Mouse (Mus musculus) layer of hippocampus, adult 11-12 months (tissue): ENCODE data around the gene Ptpn1.

ENCODE experiments used
- DNase-seq: peaks from one replicate; pipeline ENCODE4 v3.0.0; 2022; ENCODE audit warnings: low spot score

Gene Ptpn1

GRCm38 (mm10) chr2:167972809-167973208 lies 41.0 kb downstream of the Ptpn1 start:
- no peak for DNase-seq

- no peak for DNase-seq
Measured at GRCm38 (mm10) chr2:167975746-167976145, 43.9 kb downstream of the Ptpn1 start.

GRCm38 (mm10) chr2:167978271-167978670 lies 46.4 kb downstream of the Ptpn1 start:
- no peak for DNase-seq

- DNase-seq, result no peak
Measured at GRCm38 (mm10) chr2:167980391-167980790, 48.5 kb downstream of the Ptpn1 start.

GRCm38 (mm10) chr2:167982646-167983045 lies 50.8 kb downstream of the Ptpn1 start:
- DNase-seq, result no peak

- no peak for DNase-seq
Measured at GRCm38 (mm10) chr2:167984371-167984770, 52.5 kb downstream of the Ptpn1 start.

- no peak for DNase-seq
Measured at GRCm38 (mm10) chr2:167984946-167985345, 53.1 kb downstream of the Ptpn1 start.

GRCm38 (mm10) chr2:167986762-167987161 lies 54.9 kb downstream of the Ptpn1 start:
- no peak for DNase-seq

- DNase-seq, result no peak
Measured at GRCm38 (mm10) chr2:167987640-167988039, 55.8 kb downstream of the Ptpn1 start.

- DNase-seq, result no peak
Measured at GRCm38 (mm10) chr2:167989310-167989709, 57.5 kb downstream of the Ptpn1 start.

GRCm38 (mm10) chr2:167993260-167993659 lies 61.4 kb downstream of the Ptpn1 start:
- DNase-seq, result no peak

GRCm38 (mm10) chr2:167995870-167996635 lies 64.2 kb downstream of the Ptpn1 start:
- no peak for DNase-seq

GRCm38 (mm10) chr2:167996672-167997215 lies 64.9 kb downstream of the Ptpn1 start:
- DNase-seq, result no peak

- DNase-seq, result no peak
Measured at GRCm38 (mm10) chr2:167997562-167997961, 65.7 kb downstream of the Ptpn1 start.

GRCm38 (mm10) chr2:167999145-167999743 lies 67.4 kb downstream of the Ptpn1 start:
- no peak for DNase-seq

- DNase-seq, result no peak
Measured at GRCm38 (mm10) chr2:168002188-168002587, 70.3 kb downstream of the Ptpn1 start.

GRCm38 (mm10) chr2:168002884-168003283 lies 71.0 kb downstream of the Ptpn1 start:
- DNase-seq, result no peak

- DNase-seq, result no peak
Measured at GRCm38 (mm10) chr2:168003431-168003830, 71.6 kb downstream of the Ptpn1 start.

- no peak for DNase-seq
Measured at GRCm38 (mm10) chr2:168004369-168004768, 72.5 kb downstream of the Ptpn1 start.

GRCm38 (mm10) chr2:168005005-168005404 lies 73.1 kb downstream of the Ptpn1 start:
- DNase-seq, result no peak

- no peak for DNase-seq
Measured at GRCm38 (mm10) chr2:168005616-168006015, 73.8 kb downstream of the Ptpn1 start.

GRCm38 (mm10) chr2:168006489-168006888 lies 74.6 kb downstream of the Ptpn1 start:
- DNase-seq, result no peak

- DNase-seq, result no peak
Measured at GRCm38 (mm10) chr2:168008132-168008531, 76.3 kb downstream of the Ptpn1 start.
